Mouse (Mus musculus): ENCODE measurements around the gene Tmem163. TPM values are rescaled to one million over a fixed set of nuclear protein-coding genes. Genes with fewer than 3 reads are reported as not detected.

Gene Tmem163
- total and polyA plus RNA-seq, 3 experiments = 4.5 to 10.0 (median 8.1) TPM

DNA sequence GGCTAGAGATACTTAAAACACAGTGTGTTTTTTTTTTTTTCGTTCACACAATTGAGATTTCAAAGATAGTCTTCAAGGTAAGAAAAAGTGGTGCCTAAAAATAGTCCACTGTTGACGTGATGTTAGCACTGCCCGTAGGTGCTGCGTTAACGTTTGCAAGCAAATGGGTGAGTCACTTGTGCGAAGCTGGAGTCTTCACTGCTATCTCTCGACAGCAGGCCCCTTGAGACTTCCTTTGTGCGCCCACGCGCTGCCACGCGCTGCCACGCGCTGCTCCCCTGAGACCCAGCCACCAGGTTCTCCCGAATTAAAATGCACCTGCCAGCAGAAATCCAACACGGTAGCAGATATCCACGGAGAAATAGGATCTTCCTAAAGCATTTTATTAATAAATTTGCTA lies 178.6 kb downstream of the Tmem163 start:
- H3K4me1 ChIP-seq (ENCODE audit: control insufficient read depth in 1 of 2, insufficient read depth in 2 of 2) = peaks cover 3 to 19% of the 10 kb centered on the region in 2 experiments
- H3K36me3 ChIP-seq (replicated peaks in 1 of 2; ENCODE audit: control insufficient read depth in 1 of 2, insufficient read depth in 1 of 2, low read length in 1 of 2) = peaks cover 3 to 36% of the 10 kb centered on the region in 2 experiments

DNA sequence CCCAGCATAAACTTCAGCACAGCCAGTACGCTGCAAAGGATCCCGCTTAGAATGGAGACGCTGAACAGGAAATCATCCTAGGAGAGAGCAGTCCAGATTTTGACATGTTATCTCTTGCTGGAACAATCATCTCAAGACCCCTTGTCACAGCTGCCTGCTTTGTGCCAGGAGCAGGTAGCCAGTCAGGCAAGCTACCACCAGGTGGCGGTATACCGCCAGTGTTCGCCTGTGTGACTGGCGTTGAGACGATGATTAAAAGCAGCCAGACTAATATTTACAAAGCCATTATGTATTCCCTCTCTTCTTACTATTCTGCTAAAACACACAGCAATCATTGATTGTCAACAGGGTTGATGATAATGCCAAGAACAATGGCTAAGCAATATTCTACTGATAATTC lies 179.1 kb downstream of the Tmem163 start:
- Histone ChIP-seq H3K4me2 (ENCODE audit: insufficient read depth, low read depth, poor library complexity, severe bottlenecking) (no peak overlapping the region), H3K9ac (ENCODE audit: insufficient read depth, low read depth) (no peak overlapping the region), H3K27ac (ENCODE audit: insufficient read depth, low read depth) (no peak overlapping the region), H3K4me1 (ENCODE audit: control insufficient read depth in 1 of 2, insufficient read depth in 2 of 2) (peaks cover 3 to 19% of the 10 kb centered on the region in 2 experiments), H3K36me3 (replicated peaks in 1 of 2; ENCODE audit: control insufficient read depth in 1 of 2, insufficient read depth in 1 of 2, low read length in 1 of 2) (peaks cover 3 to 41% of the 10 kb centered on the region in 2 experiments), H3K4me3 (replicated peaks in 1 of 3; ENCODE audit: low read depth in 2 of 3, low read length in 2 of 3, poor library complexity in 1 of 3) (no peak overlapping the region), H3K79me2 (replicated peaks; ENCODE audit: control insufficient read depth, extremely low read depth, insufficient read depth, poor library complexity, severe bottlenecking) (no peaks in the 10 kb centered on the region), H3K9me3 (replicated peaks; ENCODE audit: low read length) (no peaks in the 10 kb centered on the region), H3K27me3 (replicated peaks) (no peaks in the 10 kb centered on the region)
- TF ChIP-seq MEF2A (IDR thresholded peaks at IDR 0.05; ENCODE audit: borderline replicate concordance, low read depth, low read length) = no peak
- TF ChIP-seq CTCF (conservative IDR thresholded peaks at IDR 0.05 in 1 of 2, IDR thresholded peaks at IDR 0.05 in 1 of 2; ENCODE audit: low read depth in 2 of 2, low read length in 2 of 2) = peak; percentile 87 to 96
- no peak for TF ChIP-seq POLR2A (IDR thresholded peaks at IDR 0.05; ENCODE audit: low read depth, low read length)
- 0 out of 2 replicates have a peak, but pooled peaks have one; percentile 28 for TF ChIP-seq MYC (IDR thresholded peaks at IDR 0.05; ENCODE audit: low read depth, low read length)
- 0 out of 2 replicates have a peak, but pooled peaks have one; percentile 27 for TF ChIP-seq SIN3A (IDR thresholded peaks at IDR 0.05; ENCODE audit: low read length)
- peak; percentile 98 for TF ChIP-seq RAD21 (IDR thresholded peaks at IDR 0.05; ENCODE audit: low read depth, low read length)
- TF ChIP-seq SMC3 (IDR thresholded peaks at IDR 0.05; ENCODE audit: low read depth, low read length) = peak; percentile 99
- peak; percentile 98 for TF ChIP-seq ZC3H11A (IDR thresholded peaks at IDR 0.05; ENCODE audit: low read depth, low read length)
- dilution Hi-C loops (cut with MboI; ENCODE audit: extremely low pct_ligation_motif_present, extremely low pct_unique_long_range_greater_than_20kb, low sequenced_read_pairs) = no loop called here
- in situ Hi-C loops (cut with MboI; ENCODE audit: low pct_ligation_motif_present, low pct_unique_long_range_greater_than_20kb, low sequenced_read_pairs) = loop anchor here (5.0 to 10.0 kb wide), 2 partner anchors 105 to 177 kb away; partner anchors contain the start of gene Tmem163
- peak; percentile 80 for DNase-seq (ENCODE audit: extremely low read depth)

More for the DNA sequence above, 178.6 kb downstream of the Tmem163 start:
- Histone ChIP-seq H3K27ac (ENCODE audit: insufficient read depth, low read depth) (no peak overlapping the region), H3K9ac (ENCODE audit: insufficient read depth, low read depth) (no peak overlapping the region), H3K4me3 (replicated peaks in 1 of 3; ENCODE audit: low read depth in 2 of 3, low read length in 2 of 3, poor library complexity in 1 of 3) (no peak overlapping the region), H3K9me3 (replicated peaks; ENCODE audit: low read length) (no peaks in the 10 kb centered on the region), H3K79me2 (replicated peaks; ENCODE audit: control insufficient read depth, extremely low read depth, insufficient read depth, poor library complexity, severe bottlenecking) (no peaks in the 10 kb centered on the region), H3K4me2 (ENCODE audit: insufficient read depth, low read depth, poor library complexity, severe bottlenecking) (no peak overlapping the region; the same call in 1 of the 2 replicates), H3K27me3 (replicated peaks) (no peaks in the 10 kb centered on the region)
- dilution Hi-C loops (cut with MboI; ENCODE audit: extremely low pct_ligation_motif_present, extremely low pct_unique_long_range_greater_than_20kb, low sequenced_read_pairs) = no loop called here
- no peak for TF ChIP-seq CHD1 (IDR thresholded peaks at IDR 0.05; ENCODE audit: low read depth, low read length)
- TF ChIP-seq POLR2A (IDR thresholded peaks at IDR 0.05; ENCODE audit: low read depth, low read length) = no peak
- 0 out of 2 replicates have a peak, but pooled peaks have one; percentile 7 for TF ChIP-seq SIN3A (IDR thresholded peaks at IDR 0.05; ENCODE audit: low read length)
- TF ChIP-seq RAD21 (IDR thresholded peaks at IDR 0.05; ENCODE audit: low read depth, low read length) = no peak; the same call in 1 of the 2 replicates
- TF ChIP-seq MYC (IDR thresholded peaks at IDR 0.05; ENCODE audit: low read depth, low read length) = 0 out of 2 replicates have a peak, but pooled peaks have one; percentile 0
- TF ChIP-seq GABPA (IDR thresholded peaks at IDR 0.05; ENCODE audit: insufficient replicate concordance, low read depth, low read length) = no peak
- TF ChIP-seq USF1 (IDR thresholded peaks at IDR 0.05; ENCODE audit: low read depth, low read length) = no peak
- TF ChIP-seq CHD2 (IDR thresholded peaks at IDR 0.05; ENCODE audit: low read length) = no peak
- TF ChIP-seq CTCF (conservative IDR thresholded peaks at IDR 0.05 in 1 of 2, IDR thresholded peaks at IDR 0.05 in 1 of 2; ENCODE audit: low read depth in 2 of 2, low read length in 2 of 2) = no peak
- no peak for TF ChIP-seq ZKSCAN1 (IDR thresholded peaks at IDR 0.05; ENCODE audit: borderline replicate concordance, low read depth, low read length)
- TF ChIP-seq MAX (IDR thresholded peaks at IDR 0.05; ENCODE audit: low read length) = no peak
- no peak for TF ChIP-seq SMC3 (IDR thresholded peaks at IDR 0.05; ENCODE audit: low read depth, low read length)
- TF ChIP-seq JUN (IDR thresholded peaks at IDR 0.05; ENCODE audit: insufficient read depth, low read depth, low read length) = no peak
- TF ChIP-seq HCFC1 (IDR thresholded peaks at IDR 0.05; ENCODE audit: low read depth, low read length) = no peak
- no peak for TF ChIP-seq NRF1 (IDR thresholded peaks at IDR 0.05; ENCODE audit: low read depth, low read length)
- peak; percentile 25; the same call in 1 of the 2 replicates for TF ChIP-seq TCF12 (IDR thresholded peaks at IDR 0.05; ENCODE audit: low read depth, low read length)
- no peak for TF ChIP-seq TBP (conservative IDR thresholded peaks at IDR 0.05; ENCODE audit: low read depth, low read length)
- TF ChIP-seq MAFK (IDR thresholded peaks at IDR 0.05; ENCODE audit: insufficient replicate concordance, low read length) = no peak
- TF ChIP-seq MXI1 (IDR thresholded peaks at IDR 0.05; ENCODE audit: low read depth, low read length) = no peak
- no peak for TF ChIP-seq E2F4 (IDR thresholded peaks at IDR 0.05; ENCODE audit: insufficient replicate concordance, low read depth, low read length)
- TF ChIP-seq IRF4 (IDR thresholded peaks at IDR 0.05; ENCODE audit: low read depth, low read length) = no peak
- TF ChIP-seq KAT2A (IDR thresholded peaks at IDR 0.05; ENCODE audit: insufficient replicate concordance, low read length) = no peak
- TF ChIP-seq ZNF384 (IDR thresholded peaks at IDR 0.05; ENCODE audit: low read depth, low read length) = no peak
- TF ChIP-seq MEF2A (IDR thresholded peaks at IDR 0.05; ENCODE audit: borderline replicate concordance, low read depth, low read length) = peak; percentile 65
- 0 out of 2 replicates have a peak, but pooled peaks have one; percentile 33 for TF ChIP-seq EP300 (IDR thresholded peaks at IDR 0.05; ENCODE audit: low read length)
- TF ChIP-seq MAZ (IDR thresholded peaks at IDR 0.05; ENCODE audit: low read depth, low read length) = no peak
- no peak for TF ChIP-seq POLR2AphosphoS2 (IDR thresholded peaks at IDR 0.05; ENCODE audit: low read depth, low read length)
- peak; percentile 49; the same call in 1 of the 2 replicates for TF ChIP-seq ETS1 (conservative IDR thresholded peaks at IDR 0.05; ENCODE audit: low read depth, low read length)
- peak; percentile 61 for DNase-seq (ENCODE audit: extremely low read depth)
- in situ Hi-C loops (cut with MboI; ENCODE audit: low pct_ligation_motif_present, low pct_unique_long_range_greater_than_20kb, low sequenced_read_pairs) = loop anchor here (5.0 to 10.0 kb wide), 2 partner anchors 104 to 177 kb away; partner anchors contain the start of gene Tmem163
